Mouse (Mus musculus) midbrain, postnatal 0 days (tissue): ENCODE measurements around the gene Gm20388. TPM values are rescaled to one million over a fixed set of nuclear protein-coding genes. Genes with fewer than 3 reads are reported as not detected.

Experiments used
- ATAC-seq: fragments of 200-750 bp; cut with Nextera tagmentation; 2 replicates; pipeline ENCODE4 v1.8.0; 2017; ENCODE audit warnings: moderate number of reproducible peaks, mild to moderate bottlenecking, moderate TSS enrichment, moderate library complexity; ENCODE audit not compliant: low FRiP score
- DNase-seq: peaks from one replicate; pipeline ENCODE4 v3.0.0-alpha.2; 2015; ENCODE audit warnings: low spot score
- H3K27ac ChIP-seq: fragments of 300-500 bp; sonication (generic); 2 replicates; pipeline ENCODE4 v1.5.1; 2014; ENCODE audit warnings: low read depth, mild to moderate bottlenecking, low read length, mixed read lengths
- H3K27me3 ChIP-seq: fragments of 300-500 bp; sonication (generic); 2 replicates; pipeline ENCODE4 v1.6.1; 2014; ENCODE audit warnings: low read length, control low read depth, mixed read lengths; ENCODE audit not compliant: insufficient read depth
- H3K36me3 ChIP-seq: fragments of 300-500 bp; sonication (generic); 2 replicates; pipeline ENCODE4 v1.6.1; 2014; ENCODE audit warnings: low read length, control low read depth, mixed read lengths; ENCODE audit not compliant: insufficient read depth
- H3K4me1 ChIP-seq: fragments of 300-500 bp; sonication (generic); 2 replicates; pipeline ENCODE4 v1.6.1; 2014; ENCODE audit warnings: mild to moderate bottlenecking, control low read depth, antibody characterized with exemption, low read length, mixed read lengths; ENCODE audit not compliant: insufficient read depth
- H3K4me2 ChIP-seq: fragments of 300-500 bp; sonication (generic); 2 replicates; pipeline ENCODE4 v1.6.1; 2014; ENCODE audit warnings: low read depth, mild to moderate bottlenecking, low read length, mixed read lengths; ENCODE audit not compliant: poor library complexity, severe bottlenecking
- H3K4me3 ChIP-seq: fragments of 300-500 bp; sonication (generic); 2 replicates; pipeline ENCODE4 v1.5.1; 2014; ENCODE audit warnings: low read depth, mild to moderate bottlenecking, low read length, moderate library complexity
- H3K9ac ChIP-seq: fragments of 300-500 bp; sonication (generic); replicated peaks from 2 replicates; pipeline ENCODE4 v1.6.1; 2014; ENCODE audit warnings: mild to moderate bottlenecking, low read length, moderate library complexity, mixed read lengths; ENCODE audit not compliant: poor library complexity, severe bottlenecking
- H3K9me3 ChIP-seq: fragments of 300-500 bp; sonication (generic); 2 replicates; pipeline ENCODE4 v1.6.1; 2016; ENCODE audit warnings: low read length, control low read depth
- CTCF ChIP-seq: IDR thresholded peaks from 2 replicates; pipeline ENCODE4 v1.5.1; 2016; ENCODE audit warnings: antibody characterized with exemption, mild to moderate bottlenecking
- WGBS: fragments of 180-500 bp; shearing (Covaris S2); extraction: QIAGEN DNeasy Blood & Tissue Kit; methylation state at CpG from one replicate; pipeline ENCODE4 v1.1.7; 2014; 5-methylcytosine and 5-hydroxymethylcytosine counted together
- polyA plus RNA-seq: library from polyadenylated mRNA; unstranded; fragments of >200 nt; fragmentation: Nextera tagmentation; extraction: Ambion mirVana; gene quantifications from 2 replicates; pipeline ENCODE4 v1.2.1, GENCODE M21; 2015
- total RNA-seq: library from RNA; depleted of rRNA; stranded (reverse); fragments of >200 nt; gene quantifications from 2 replicates; pipeline ENCODE4 v1.2.3, GENCODE M21; 2014

The Gm20388 gene
- total and polyA plus RNA-seq, 2 experiments from 2014 or later: 74.2 TPM; not detected in 1

DNA sequence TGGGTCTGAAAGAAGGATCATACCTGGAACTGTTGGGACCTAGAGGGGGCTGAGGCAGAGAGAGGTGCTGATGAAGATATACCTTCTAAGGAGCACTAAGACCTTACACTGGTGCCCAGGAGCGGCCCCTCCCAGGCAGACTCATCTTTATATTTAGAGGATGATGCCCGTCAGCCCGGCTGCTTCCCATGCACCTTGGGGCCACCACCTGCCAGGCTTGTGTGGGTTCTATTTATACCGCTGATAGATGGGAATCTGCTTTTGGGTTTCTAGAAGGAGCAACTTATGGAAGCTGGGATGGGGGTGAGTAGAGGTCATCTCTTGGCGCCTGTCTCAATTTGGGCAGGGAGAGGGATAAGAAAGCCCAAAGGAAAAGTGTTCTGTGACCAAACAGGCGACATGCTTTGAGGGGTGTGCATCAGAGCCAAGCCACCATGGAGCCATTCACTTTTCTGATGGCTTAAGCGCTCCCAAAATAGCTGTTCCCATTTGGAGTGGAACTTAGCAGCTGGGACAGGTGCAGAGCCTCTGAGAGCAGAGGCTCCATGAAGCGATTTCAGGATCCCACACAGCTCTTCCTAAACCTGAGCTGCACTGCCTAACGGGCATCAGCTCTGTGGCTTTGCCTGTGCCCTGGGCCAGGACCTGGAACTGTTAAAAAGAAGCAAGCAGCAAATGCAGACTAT is 3985.2 kb downstream of the Gm20388 start:
- peaks cover 4% of the 10 kb centered on the region; the same call in 1 of the 2 replicates for H3K4me1 ChIP-seq
- peaks cover 5% of the 10 kb centered on the region for H3K36me3 ChIP-seq
- no peak overlapping the region for H3K4me3 ChIP-seq
- no peak for ATAC-seq
- no peak for TF ChIP-seq CTCF
- H3K4me2 ChIP-seq: no peak overlapping the region
- no peaks in the 10 kb centered on the region for H3K9me3 ChIP-seq
- peaks cover 20% of the 10 kb centered on the region for H3K27me3 ChIP-seq
- no peak overlapping the region for H3K27ac ChIP-seq
- H3K9ac ChIP-seq: no peak overlapping the region
- no peak for DNase-seq
- WGBS: 76% methylated on average over 9 of the region's 9 CpGs

DNA sequence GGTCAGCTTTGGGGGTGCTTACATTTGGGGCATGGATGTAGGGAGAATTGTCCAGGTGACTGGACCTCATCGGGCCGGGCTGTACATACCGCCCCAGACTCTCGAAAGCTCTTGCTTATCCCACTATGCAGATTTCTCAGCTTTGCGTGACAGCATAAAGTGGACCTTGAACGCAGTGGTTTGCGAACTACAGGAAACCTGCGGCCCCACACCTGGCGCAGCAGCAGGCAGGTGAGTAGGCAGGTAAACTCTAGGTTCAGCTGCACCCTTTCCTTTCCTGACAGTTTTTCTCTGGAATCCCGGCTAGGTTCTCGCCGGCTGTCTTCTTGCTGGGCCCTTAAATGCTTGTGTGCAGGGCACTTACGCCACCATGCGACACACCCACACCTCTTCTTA is 3985.7 kb downstream of the Gm20388 start:
- no peak overlapping the region for H3K4me2 ChIP-seq
- H3K27ac ChIP-seq: no peak overlapping the region
- no peak overlapping the region for H3K9ac ChIP-seq
- no peaks in the 10 kb centered on the region; the same call in 1 of the 2 replicates for H3K4me1 ChIP-seq
- no peak overlapping the region for H3K4me3 ChIP-seq
- DNase-seq (no peak), ATAC-seq (no peak)
- H3K9me3 ChIP-seq: no peaks in the 10 kb centered on the region
- peaks cover 20% of the 10 kb centered on the region for H3K27me3 ChIP-seq
- TF ChIP-seq CTCF: no peak
- WGBS: 66% methylated on average over 14 of the region's 14 CpGs
- peaks cover 6% of the 10 kb centered on the region for H3K36me3 ChIP-seq

DNA sequence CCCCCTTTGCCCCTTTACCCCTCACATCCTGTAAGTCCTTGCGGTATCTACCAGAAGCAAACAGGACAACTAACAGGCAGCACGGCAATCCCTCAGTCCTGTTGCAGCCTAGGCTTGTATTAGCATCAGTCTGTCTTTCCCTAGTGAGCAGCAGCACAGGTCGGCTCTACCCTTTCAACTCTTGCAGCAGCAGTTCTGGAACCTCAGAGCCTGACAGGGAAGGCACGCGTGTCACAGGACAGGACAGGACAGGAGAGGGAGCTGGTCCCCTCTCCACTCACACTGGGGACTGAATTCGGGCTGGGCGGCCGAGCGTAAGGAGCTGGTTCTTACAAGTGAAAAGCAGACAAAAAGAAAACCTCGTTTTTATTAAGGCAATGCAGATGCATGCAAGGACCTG is 3986.1 kb downstream of the Gm20388 start:
- 62% methylated on average over 10 of the region's 10 CpGs for WGBS
- Histone ChIP-seq H3K4me2 (no peak overlapping the region), H3K9ac (no peak overlapping the region), H3K9me3 (no peaks in the 10 kb centered on the region), H3K4me1 (no peaks in the 10 kb centered on the region), H3K27ac (no peak overlapping the region), H3K27me3 (peaks cover 20% of the 10 kb centered on the region), H3K36me3 (peaks cover 10% of the 10 kb centered on the region), H3K4me3 (no peak overlapping the region)
- ATAC-seq: no peak
- DNase-seq: no peak
- TF ChIP-seq CTCF: no peak

DNA sequence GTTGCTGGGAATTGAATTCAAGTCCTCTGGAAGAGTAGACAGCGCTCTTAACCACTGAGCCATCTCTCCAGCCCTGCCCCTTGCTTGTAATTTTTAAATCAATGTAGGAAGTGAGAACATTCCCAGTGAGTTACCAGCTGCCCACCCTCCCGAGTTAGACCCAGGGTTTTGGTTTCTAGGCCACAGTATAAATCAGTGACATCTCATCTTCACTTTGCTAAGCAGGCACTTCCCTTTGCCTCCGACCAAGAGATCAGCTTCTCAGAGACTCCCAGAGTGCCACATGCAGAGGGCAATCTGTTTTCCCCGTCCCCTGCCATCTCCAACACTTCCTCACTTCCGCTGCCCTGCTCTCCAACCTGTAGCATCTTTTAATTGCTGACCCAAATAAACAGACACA is 3987.9 kb downstream of the Gm20388 start:
- Histone ChIP-seq H3K27ac (no peak overlapping the region), H3K36me3 (peaks cover 27% of the 10 kb centered on the region), H3K27me3 (peaks cover 13% of the 10 kb centered on the region; the same call in 1 of the 2 replicates), H3K9ac (no peak overlapping the region), H3K4me1 (no peaks in the 10 kb centered on the region), H3K4me2 (no peak overlapping the region), H3K9me3 (no peaks in the 10 kb centered on the region), H3K4me3 (no peak overlapping the region)
- 86% methylated on average over 5 of the region's 5 CpGs for WGBS
- TF ChIP-seq CTCF: no peak
- DNase-seq: no peak
- no peak for ATAC-seq

DNA sequence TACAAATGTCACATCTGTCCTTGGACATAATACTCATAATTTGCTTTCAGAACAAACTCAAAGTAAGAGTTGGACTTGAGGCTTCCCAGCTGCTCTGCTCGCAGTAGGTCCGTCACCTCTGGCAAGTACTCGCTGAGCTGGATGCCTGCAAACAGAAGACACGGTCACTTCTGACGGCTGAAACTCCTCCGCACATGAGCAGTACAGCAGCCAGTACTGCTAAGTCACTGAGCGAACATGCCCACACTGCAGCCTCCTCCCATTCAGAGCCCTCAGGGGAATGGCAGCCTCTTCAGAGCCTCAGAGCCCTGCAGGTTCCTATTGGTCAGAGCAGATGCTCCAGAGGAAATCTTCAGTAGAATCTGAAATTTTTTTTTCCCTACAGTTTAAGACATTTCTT is 3988.7 kb downstream of the Gm20388 start:
- no peak for ATAC-seq
- H3K4me1 ChIP-seq: no peaks in the 10 kb centered on the region
- DNase-seq: no peak
- H3K36me3 ChIP-seq: peaks cover 35% of the 10 kb centered on the region
- no peaks in the 10 kb centered on the region for H3K9me3 ChIP-seq
- 89% methylated on average over 7 of the region's 7 CpGs for WGBS
- no peak overlapping the region for H3K4me3 ChIP-seq
- TF ChIP-seq CTCF: no peak
- peaks cover 8% of the 10 kb centered on the region; the same call in 1 of the 2 replicates for H3K27me3 ChIP-seq
- no peak overlapping the region for H3K27ac ChIP-seq
- H3K4me2 ChIP-seq: no peak overlapping the region
- H3K9ac ChIP-seq: no peak overlapping the region

DNA sequence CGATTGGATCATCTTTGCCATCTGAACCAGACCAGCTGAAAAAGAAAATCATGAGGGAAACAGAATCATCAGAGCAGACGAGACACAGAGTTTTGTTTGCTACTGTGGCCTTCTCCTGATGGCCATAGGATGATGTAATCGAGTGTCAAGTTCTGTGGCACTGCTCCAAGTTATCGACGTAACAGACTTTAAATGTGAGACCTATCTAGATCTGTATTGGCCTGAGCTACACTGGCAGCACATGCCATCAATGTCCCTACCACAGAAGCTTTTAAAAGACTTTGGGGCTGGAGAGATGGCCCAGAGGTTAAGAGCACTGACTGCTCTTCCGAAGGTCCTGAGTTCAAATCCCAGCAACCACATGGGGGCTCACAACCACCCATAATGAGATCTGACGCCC is 3992.0 kb downstream of the Gm20388 start:
- ATAC-seq (no peak), DNase-seq (no peak)
- 85% methylated on average over 7 of the region's 7 CpGs for WGBS
- no peaks in the 10 kb centered on the region for H3K4me1 ChIP-seq
- H3K27me3 ChIP-seq: no peaks in the 10 kb centered on the region
- H3K9me3 ChIP-seq: no peaks in the 10 kb centered on the region
- peaks cover 49% of the 10 kb centered on the region for H3K36me3 ChIP-seq
- H3K4me3 ChIP-seq: no peak overlapping the region
- no peak for TF ChIP-seq CTCF
- H3K9ac ChIP-seq: no peak overlapping the region
- no peak overlapping the region for H3K27ac ChIP-seq
- H3K4me2 ChIP-seq: no peak overlapping the region
